Mouse (Mus musculus): ENCODE measurements at regions not wholly inside any gene's neighbourhood (a gene's known extent, or its start where the extent isn't known, plus 50 kb on each side); places are given as distances from the start of the nearest gene placed in this dataset.

GRCm38 (mm10) chr3:51097362-51097761, 126.9 kb upstream of the Noct start:
- no peaks in the 10 kb centered on the region for H3K79me2 ChIP-seq (ENCODE audit: control insufficient read depth, insufficient read depth, low read length, poor library complexity)
- DNase-seq (ENCODE audit: low read depth, low spot score), result no peak

GRCm38 (mm10) chr3:51099966-51100365, 124.3 kb upstream of the Noct start:
- TF ChIP-seq HCFC1 (IDR thresholded peaks at IDR 0.05; ENCODE audit: low read depth, low read length) (no peak), MAZ (IDR thresholded peaks at IDR 0.05; ENCODE audit: low read depth, low read length) (no peak)
- Histone ChIP-seq H3K4me3 (ENCODE audit: control insufficient read depth in 1 of 2, insufficient read depth in 1 of 2, low read depth in 2 of 2, low read length in 2 of 2) (no peak overlapping the region), H3K27me3 (ENCODE audit: control insufficient read depth in 1 of 2, insufficient read depth in 2 of 2, low read length in 2 of 2) (peaks cover 0 to 5% of the 10 kb centered on the region in 2 experiments; a peak in 1 of 4 replicates), H3K79me2 (ENCODE audit: control insufficient read depth, insufficient read depth, low read length, poor library complexity) (no peaks in the 10 kb centered on the region), H3K4me1 (ENCODE audit: control insufficient read depth in 1 of 2, insufficient read depth in 2 of 2, low read length in 2 of 2) (no peaks in the 10 kb centered on the region), H3K9ac (ENCODE audit: control insufficient read depth, low read depth, low read length, poor library complexity, severe bottlenecking) (no peak overlapping the region), H3K27ac (ENCODE audit: control insufficient read depth, low read depth, low read length) (no peak overlapping the region), H3K36me3 (ENCODE audit: control insufficient read depth in 1 of 2, insufficient read depth in 2 of 2, low read length in 2 of 2) (no peaks in the 10 kb centered on the region), H3K9me3 (replicated peaks; ENCODE audit: insufficient read depth, low read length) (no peaks in the 10 kb centered on the region)
- DNase-seq (ENCODE audit: low read depth, low spot score), result no peak

More at GRCm38 (mm10) chr3:51097362-51097761, 126.9 kb upstream of the Noct start:
- Histone ChIP-seq H3K9me3 (replicated peaks; ENCODE audit: insufficient read depth, low read length) (no peaks in the 10 kb centered on the region), H3K9ac (ENCODE audit: control insufficient read depth, low read depth, low read length, poor library complexity, severe bottlenecking) (no peak overlapping the region), H3K27ac (ENCODE audit: control insufficient read depth, low read depth, low read length) (no peak overlapping the region), H3K4me1 (ENCODE audit: control insufficient read depth in 1 of 2, insufficient read depth in 2 of 2, low read length in 2 of 2) (no peaks in the 10 kb centered on the region), H3K27me3 (ENCODE audit: control insufficient read depth in 1 of 2, insufficient read depth in 2 of 2, low read length in 2 of 2) (peaks cover 0 to 9% of the 10 kb centered on the region in 2 experiments; a peak in 2 of 4 replicates), H3K4me3 (ENCODE audit: control insufficient read depth in 1 of 2, insufficient read depth in 1 of 2, low read depth in 2 of 2, low read length in 2 of 2) (no peak overlapping the region), H3K36me3 (ENCODE audit: control insufficient read depth in 1 of 2, insufficient read depth in 2 of 2, low read length in 2 of 2) (no peaks in the 10 kb centered on the region)
- TF ChIP-seq POLR2AphosphoS5 (IDR thresholded peaks at IDR 0.05; ENCODE audit: borderline replicate concordance, low read depth, low read length) (no peak), MYB (IDR thresholded peaks at IDR 0.05; ENCODE audit: low read depth, low read length) (no peak), ZC3H11A (IDR thresholded peaks at IDR 0.05; ENCODE audit: low read depth, low read length) (no peak), ETS1 (IDR thresholded peaks at IDR 0.05; ENCODE audit: low read depth, low read length) (no peak), CHD1 (IDR thresholded peaks at IDR 0.05; ENCODE audit: low read depth, low read length) (no peak), MAZ (IDR thresholded peaks at IDR 0.05; ENCODE audit: low read depth, low read length) (no peak), RCOR1 (IDR thresholded peaks at IDR 0.05; ENCODE audit: low read depth, low read length) (no peak), TCF12 (IDR thresholded peaks at IDR 0.05; ENCODE audit: low read depth, low read length) (no peak), RAD21 (IDR thresholded peaks at IDR 0.05; ENCODE audit: low read depth, low read length) (no peak), JUND (IDR thresholded peaks at IDR 0.05; ENCODE audit: low read depth, low read length) (no peak), MYC (IDR thresholded peaks at IDR 0.05; ENCODE audit: low read depth, low read length) (no peak), CHD2 (IDR thresholded peaks at IDR 0.05; ENCODE audit: low read length) (no peak), KAT2A (conservative IDR thresholded peaks at IDR 0.05; ENCODE audit: low read depth, low read length) (no peak), USF2 (IDR thresholded peaks at IDR 0.05; ENCODE audit: borderline replicate concordance in 1 of 2, insufficient read depth in 1 of 2, low read depth in 1 of 2, low read length in 2 of 2) (no peak), E2F4 (IDR thresholded peaks at IDR 0.05; ENCODE audit: borderline replicate concordance, low read depth, low read length) (no peak), GABPA (IDR thresholded peaks at IDR 0.05; ENCODE audit: low read depth, low read length) (no peak), SIN3A (IDR thresholded peaks at IDR 0.05; ENCODE audit: low read length) (no peak), BHLHE40 (IDR thresholded peaks at IDR 0.05; ENCODE audit: borderline replicate concordance, low read depth, low read length) (no peak), NELFE (IDR thresholded peaks at IDR 0.05; ENCODE audit: low read depth, low read length) (no peak)

Data from MEL (cell line).